Mouse (Mus musculus): ENCODE measurements around the gene Arl1. TPM values are rescaled to one million over a fixed set of nuclear protein-coding genes. Genes with fewer than 3 reads are reported as not detected.

Gene Arl1
- total and polyA plus RNA-seq, 3 experiments, result 51.7 to 93.6 TPM; not detected in 1

DNA sequence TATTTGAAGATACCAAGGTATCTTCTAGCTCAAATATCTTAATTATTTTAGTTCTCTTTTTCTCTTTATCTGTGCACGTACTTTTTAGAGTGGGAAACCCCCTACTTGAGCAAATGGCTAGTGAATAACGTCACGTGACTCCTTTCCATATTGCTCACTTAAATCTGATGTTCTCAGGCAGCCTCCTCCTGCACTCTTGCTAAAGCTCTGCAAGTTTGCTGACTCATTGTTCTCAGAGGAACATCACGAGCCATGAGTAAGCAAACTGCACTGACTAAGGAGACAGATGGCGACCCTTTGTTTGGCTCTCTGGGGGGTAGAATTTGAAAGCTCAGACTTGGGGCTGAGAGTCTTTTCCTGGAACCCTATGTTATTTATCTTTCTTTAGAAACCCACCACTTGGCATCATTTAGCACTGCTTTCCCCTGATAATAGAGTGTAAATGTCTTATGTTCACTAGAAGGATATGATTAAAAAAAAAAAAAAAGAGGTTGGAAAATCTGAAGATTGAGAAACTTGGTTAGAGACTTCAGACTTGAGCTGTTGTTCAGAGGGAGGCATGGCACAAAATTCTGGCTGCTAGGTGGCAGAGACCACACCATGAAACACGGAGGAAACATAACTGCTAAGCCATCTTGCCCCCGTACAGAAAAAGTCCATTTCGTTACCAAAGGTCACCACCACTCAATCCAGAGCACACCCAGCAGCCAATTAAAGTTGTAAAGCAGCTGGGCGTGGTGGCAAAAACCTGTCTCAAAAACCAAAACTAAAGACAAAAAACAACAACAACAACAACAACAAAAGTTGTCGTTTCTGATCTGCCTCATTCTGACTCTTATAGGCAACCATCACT, 21.8 kb upstream of the Arl1 start (continued):
- TF ChIP-seq MEF2A (IDR thresholded peaks at IDR 0.05; ENCODE audit: extremely low read depth, insufficient replicate concordance, low read depth, low read length, poor library complexity, severe bottlenecking) (no peak), ZKSCAN1 (IDR thresholded peaks at IDR 0.05; ENCODE audit: low read depth, low read length) (no peak), NRF1 (IDR thresholded peaks at IDR 0.05; ENCODE audit: insufficient read depth, low read depth, low read length, poor library complexity, severe bottlenecking) (no peak), CHD1 (IDR thresholded peaks at IDR 0.05; ENCODE audit: low read depth, low read length) (no peak), NELFE (IDR thresholded peaks at IDR 0.05; ENCODE audit: low read depth, low read length) (no peak), ZC3H11A (IDR thresholded peaks at IDR 0.05; ENCODE audit: low read depth, low read length) (no peak), TCF12 (IDR thresholded peaks at IDR 0.05; ENCODE audit: low read depth, low read length) (peak; percentile 49; the same call in 1 of the 2 replicates), MYC (IDR thresholded peaks at IDR 0.05; ENCODE audit: low read depth, low read length) (no peak), USF1 (IDR thresholded peaks at IDR 0.05; ENCODE audit: low read depth, low read length) (peak; percentile 92), ELF1 (IDR thresholded peaks at IDR 0.05; ENCODE audit: low read depth, low read length) (no peak), POLR2A (IDR thresholded peaks at IDR 0.05; ENCODE audit: control insufficient read depth in 1 of 2, insufficient read depth in 1 of 2, low read depth in 1 of 2, low read length in 2 of 2, poor library complexity in 1 of 2) (no peak), GATA1 (IDR thresholded peaks at IDR 0.05; ENCODE audit: low read depth, low read length) (0 out of 2 replicates have a peak, but pooled peaks have one; percentile 31), ZNF384 (IDR thresholded peaks at IDR 0.05; ENCODE audit: low read depth, low read length) (0 out of 2 replicates have a peak, but pooled peaks have one; percentile 39), USF2 (IDR thresholded peaks at IDR 0.05; ENCODE audit: borderline replicate concordance in 1 of 2, insufficient read depth in 1 of 2, low read depth in 1 of 2, low read length in 2 of 2) (peak; percentile 44 to 66; a peak in 3 of 4 replicates), BHLHE40 (IDR thresholded peaks at IDR 0.05; ENCODE audit: borderline replicate concordance, low read depth, low read length) (peak; percentile 85), CHD2 (IDR thresholded peaks at IDR 0.05; ENCODE audit: low read length) (no peak), JUND (IDR thresholded peaks at IDR 0.05; ENCODE audit: low read depth, low read length) (no peak), E2F4 (IDR thresholded peaks at IDR 0.05; ENCODE audit: borderline replicate concordance, low read depth, low read length) (no peak)

DNA sequence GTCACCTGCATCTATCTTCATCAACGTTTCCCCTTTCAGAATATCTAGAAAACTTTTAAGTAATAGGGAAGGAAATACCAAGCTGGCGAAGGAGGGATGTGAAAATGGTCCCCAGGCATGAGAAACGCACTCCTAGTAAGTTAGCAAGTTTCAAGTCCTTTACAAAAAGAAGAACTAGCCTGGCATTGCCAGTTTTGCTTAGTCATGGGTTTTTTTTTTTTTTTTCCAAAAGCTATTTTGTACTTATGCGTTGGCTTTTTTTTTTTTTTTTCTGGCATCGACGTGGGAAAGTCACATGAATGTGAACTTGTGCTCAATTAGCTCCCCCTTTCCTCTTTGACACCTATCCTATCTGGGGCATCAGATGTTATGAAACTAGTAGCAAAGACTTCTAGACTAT, 18.3 kb upstream of the Arl1 start:
- peaks cover 0 to 16% of the 10 kb centered on the region in 2 experiments; a peak in 2 of 4 replicates for H3K4me1 ChIP-seq (ENCODE audit: control insufficient read depth in 1 of 2, insufficient read depth in 2 of 2, low read length in 2 of 2)
- H3K9me3 ChIP-seq (replicated peaks; ENCODE audit: insufficient read depth, low read length), result no peaks in the 10 kb centered on the region
- peak; percentile 57 for DNase-seq (ENCODE audit: low read depth, low spot score)
- no peak overlapping the region for H3K27ac ChIP-seq (ENCODE audit: control insufficient read depth, low read depth, low read length)
- peaks cover 0 to 3% of the 10 kb centered on the region in 2 experiments; a peak in 2 of 4 replicates for H3K27me3 ChIP-seq (ENCODE audit: control insufficient read depth in 1 of 2, insufficient read depth in 2 of 2, low read length in 2 of 2)
- peaks cover 0 to 16% of the 10 kb centered on the region in 2 experiments; a peak in 2 of 4 replicates for H3K36me3 ChIP-seq (ENCODE audit: control insufficient read depth in 1 of 2, insufficient read depth in 2 of 2, low read length in 2 of 2)
- TF ChIP-seq MAFK (IDR thresholded peaks at IDR 0.05; ENCODE audit: borderline replicate concordance, low read depth, low read length) (peak; percentile 84), NELFE (IDR thresholded peaks at IDR 0.05; ENCODE audit: low read depth, low read length) (no peak), ZNF384 (IDR thresholded peaks at IDR 0.05; ENCODE audit: low read depth, low read length) (peak; percentile 98), EP300 (IDR thresholded peaks at IDR 0.05; ENCODE audit: low read depth in 1 of 2, low read length in 2 of 2) (peak; percentile 13 to 36; a peak in 1 of 4 replicates), TBP (IDR thresholded peaks at IDR 0.05; ENCODE audit: low read depth, low read length) (no peak), USF1 (IDR thresholded peaks at IDR 0.05; ENCODE audit: low read depth, low read length) (peak; percentile 36; the same call in 1 of the 2 replicates), ETS1 (IDR thresholded peaks at IDR 0.05; ENCODE audit: low read depth, low read length) (peak; percentile 65)
- H3K9ac ChIP-seq (ENCODE audit: control insufficient read depth, low read depth, low read length, poor library complexity, severe bottlenecking), result no peak overlapping the region
- H3K4me3 ChIP-seq (ENCODE audit: control insufficient read depth in 1 of 2, insufficient read depth in 1 of 2, low read depth in 2 of 2, low read length in 2 of 2), result no peak overlapping the region
- no peaks in the 10 kb centered on the region for H3K79me2 ChIP-seq (ENCODE audit: control insufficient read depth, insufficient read depth, low read length, poor library complexity)

Measured in MEL (cell line).